Mouse (Mus musculus) megakaryocyte, adult 5-6 weeks (primary cell): ENCODE results near the gene Pgm2l1. TPM values are rescaled to one million over a fixed set of nuclear protein-coding genes. Genes with fewer than 3 reads are reported as not detected.

Experiments used
- total RNA-seq, 2 experiments: library from RNA; stranded (forward) in 1 of 2; stranded (reverse) in 1 of 2; fragments of 153-499, 151-499 nt in 1 of 2; fragments of 221-1000, 200-1000 nt in 1 of 2; gene quantifications; 2 replicates each; pipeline versions ENCODE4 v1.2.3 to v1.2.4; 2015 to 2017

Pgm2l1 gene
- total RNA-seq, 2 experiments from 2014 or later, result 7.7 to 9.8 TPM

Other genes with a start within 250 kb of the Pgm2l1 start
- 13.2 and 13.7 TPM in 2 replicates for gene Rnf169, start 246.9 kb upstream of the Pgm2l1 start, total RNA-seq (2015)
- 19.5 and 22.0 TPM in 2 replicates for gene Rnf169, start 246.9 kb upstream of the Pgm2l1 start, total RNA-seq (2017)
- gene Chrdl2, start 221.2 kb upstream of the Pgm2l1 start, total RNA-seq (2015), result not detected in 2 replicates
- not detected in 2 replicates for gene Chrdl2, start 221.2 kb upstream of the Pgm2l1 start, total RNA-seq (2017)
- 37.3 and 37.8 TPM in 2 replicates for gene Pold3, start 105.8 kb upstream of the Pgm2l1 start, total RNA-seq (2015)
- gene Pold3, start 105.8 kb upstream of the Pgm2l1 start, total RNA-seq (2017), result 109 and 112 TPM in 2 replicates
- 9.4 and 10.9 TPM in 2 replicates for gene Lipt2, start 68.1 kb upstream of the Pgm2l1 start, total RNA-seq (2015)
- 2.1 and 4.6 TPM in 2 replicates for gene Lipt2, start 68.1 kb upstream of the Pgm2l1 start, total RNA-seq (2017)
- gene Kcne3, start 50.9 kb upstream of the Pgm2l1 start, total RNA-seq (2015), result 18.0 and 21.1 TPM in 2 replicates
- gene Kcne3, start 50.9 kb upstream of the Pgm2l1 start, total RNA-seq (2017), result 12.0 and 19.5 TPM in 2 replicates
- gene P4ha3, start 58.1 kb downstream of the Pgm2l1 start, total RNA-seq (2015), result not detected in 2 replicates
- not detected in 2 replicates for gene P4ha3, start 58.1 kb downstream of the Pgm2l1 start, total RNA-seq (2017)
- gene C2cd3, start 144.8 kb downstream of the Pgm2l1 start, total RNA-seq (2015), result 51.1 and 55.6 TPM in 2 replicates
- 21.0 and 24.1 TPM in 2 replicates for gene C2cd3, start 144.8 kb downstream of the Pgm2l1 start, total RNA-seq (2017)
- 10.6 and 12.9 TPM in 2 replicates for gene Ppme1, start 144.9 kb downstream of the Pgm2l1 start, total RNA-seq (2015)
- 19.9 and 27.5 TPM in 2 replicates for gene Ppme1, start 144.9 kb downstream of the Pgm2l1 start, total RNA-seq (2017)
- 0.07 TPM in 2 replicates for gene Ucp3, start 245.6 kb downstream of the Pgm2l1 start, total RNA-seq (2015)
- gene Ucp3, start 245.6 kb downstream of the Pgm2l1 start, total RNA-seq (2017), result 0.45 TPM in 1 of 2 replicates, not detected in the other